20 mouse cellular contexts compared by ENCODE assay signal in the genomic region with DNA sequence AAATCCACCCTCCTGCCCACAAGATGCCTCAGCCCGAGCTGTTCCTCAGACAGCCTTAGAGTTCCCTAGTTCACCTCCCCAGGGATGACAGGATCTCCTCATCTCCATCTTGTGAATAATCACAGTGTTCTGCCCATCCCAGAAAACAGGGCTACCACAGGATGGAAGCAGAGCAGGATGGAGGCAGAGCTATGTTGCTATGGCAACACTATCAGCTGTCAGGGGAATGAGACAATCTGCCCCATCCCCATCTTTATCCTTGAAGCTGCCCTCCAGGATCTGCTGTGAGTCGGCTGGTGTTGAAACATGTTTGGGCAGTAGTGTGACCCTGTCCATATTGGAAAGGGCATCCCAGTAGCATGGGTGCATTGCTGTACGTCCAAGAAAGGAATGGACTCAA. TPM values are rescaled to one million over a fixed set of nuclear protein-coding genes. Genes with fewer than 3 reads are reported as not detected.
DNase-seq lines count a peak whose midpoint lies in the region; ATAC-seq and TF ChIP-seq lines count a peak whose summit lies in the region.
"Had no signal": no experiment of that assay in that cellular context is flagged by ENCODE, and none has a peak within 500 bp of the region (broad histone marks: within the 10 kb centered on the region; RNA-seq: fewer than 3 reads in every experiment).

No protein-coding gene starts in this region.

- no peak for TF ChIP-seq POLR2A in brain, embryonic 14.5 days (IDR thresholded peaks at IDR 0.05; ENCODE audit: borderline replicate concordance, extremely low read depth, insufficient read depth, insufficient read length, poor library complexity, severe bottlenecking)

- H3K4me1 ChIP-seq in hindbrain, embryonic 14.5 days (replicated peaks; ENCODE audit: control insufficient read depth, insufficient read depth, low read length), result peaks cover 21% of the 10 kb centered on the region
- peaks cover 21% of the 10 kb centered on the region for H3K4me1 ChIP-seq in midbrain, embryonic 16.5 days (ENCODE audit: control insufficient read depth, insufficient read depth, low read length)
- H3K4me1 ChIP-seq in kidney, embryonic 14.5 days (ENCODE audit: control insufficient read depth, insufficient read depth, low read length), result no peaks in the 10 kb centered on the region

- 28% methylated on average over 3 of the region's 3 CpGs for WGBS in hindbrain, embryonic 14.5 days
- WGBS in midbrain, embryonic 16.5 days, result 23% methylated on average over 3 of the region's 3 CpGs
- 89% methylated on average over 3 of the region's 3 CpGs for WGBS in kidney, embryonic 14.5 days

- no peak overlapping the region for H3K9ac ChIP-seq in hindbrain, embryonic 14.5 days
- H3K9ac ChIP-seq in midbrain, embryonic 16.5 days (ENCODE audit: low read depth, low read length), result no peak overlapping the region
- no peak overlapping the region for H3K9ac ChIP-seq in kidney, embryonic 14.5 days (ENCODE audit: low read depth, low read length)
- H3K9ac ChIP-seq: embryonic facial prominence, embryonic 15.5 days; limb, embryonic 15.5 days had no signal

- no peak for TF ChIP-seq CTCF in brain, embryonic 14.5 days (IDR thresholded peaks at IDR 0.05; ENCODE audit: borderline replicate concordance, extremely low read depth, insufficient read depth, insufficient read length)

- H3K27ac ChIP-seq in hindbrain, embryonic 14.5 days, result 0 out of 2 replicates have a peak overlapping the region, but pooled peaks have one; percentile 40
- peak overlapping the region; percentile 38 for H3K27ac ChIP-seq in midbrain, embryonic 16.5 days (ENCODE audit: low read length)
- no peak overlapping the region for H3K27ac ChIP-seq in kidney, embryonic 14.5 days (ENCODE audit: low read depth, low read length)
- H3K27ac ChIP-seq: embryonic facial prominence, embryonic 15.5 days; limb, embryonic 15.5 days had no signal

- peak; percentile 47 to 56 for DNase-seq in cerebellum, postnatal 10 days
- no peak for DNase-seq in cerebellum, postnatal 36 days
- DNase-seq in brain, embryonic 14.5 days (ENCODE audit: low read depth), result peak; percentile 81
- peak; percentile 71 for DNase-seq in hindbrain, embryonic 14.5 days (ENCODE audit: low spot score)
- DNase-seq in kidney, postnatal 25 days, result no peak
- DNase-seq: adrenal gland, adult 8-10 months; cerebellum, adult 11 months; kidney, postnatal 14 days; lung, adult 2 months; spleen, adult 18-20 months had no signal

- 0 out of 2 replicates have a peak overlapping the region, but pooled peaks have one; percentile 3 for H3K4me2 ChIP-seq in hindbrain, embryonic 14.5 days (replicated peaks)
- no peak overlapping the region for H3K4me2 ChIP-seq in midbrain, embryonic 16.5 days (ENCODE audit: low read length)
- no peak overlapping the region for H3K4me2 ChIP-seq in kidney, embryonic 14.5 days (replicated peaks; ENCODE audit: low read depth, low read length)
- H3K4me2 ChIP-seq: embryonic facial prominence, embryonic 15.5 days; limb, embryonic 15.5 days had no signal

- no peaks in the 10 kb centered on the region for H3K36me3 ChIP-seq in hindbrain, embryonic 14.5 days (replicated peaks; ENCODE audit: control insufficient read depth, insufficient read depth)
- H3K36me3 ChIP-seq in midbrain, embryonic 16.5 days (ENCODE audit: control insufficient read depth, insufficient read depth, low read length), result no peaks in the 10 kb centered on the region
- no peaks in the 10 kb centered on the region for H3K36me3 ChIP-seq in kidney, embryonic 14.5 days (ENCODE audit: control insufficient read depth, insufficient read depth, low read length)
- H3K36me3 ChIP-seq: embryonic facial prominence, embryonic 15.5 days; limb, embryonic 15.5 days had no signal

- no peak overlapping the region for H3K4me3 ChIP-seq in hindbrain, embryonic 14.5 days (replicated peaks; ENCODE audit: low read length)
- no peak overlapping the region for H3K4me3 ChIP-seq in midbrain, embryonic 16.5 days (ENCODE audit: low read depth, low read length)
- H3K4me3 ChIP-seq in kidney, embryonic 14.5 days (ENCODE audit: low read length), result no peak overlapping the region
- H3K4me3 ChIP-seq: embryonic facial prominence, embryonic 15.5 days; limb, embryonic 15.5 days; myocyte had no signal

- H3K9me3 ChIP-seq in hindbrain, embryonic 14.5 days (ENCODE audit: control insufficient read depth, low read length), result no peaks in the 10 kb centered on the region
- no peaks in the 10 kb centered on the region for H3K9me3 ChIP-seq in midbrain, embryonic 16.5 days (replicated peaks; ENCODE audit: control insufficient read depth, low read length, poor library complexity, severe bottlenecking)
- no peaks in the 10 kb centered on the region for H3K9me3 ChIP-seq in kidney, embryonic 14.5 days (ENCODE audit: control insufficient read depth, low read length)
- H3K9me3 ChIP-seq: embryonic facial prominence, embryonic 15.5 days; limb, embryonic 15.5 days had no signal

- ATAC-seq in hindbrain, embryonic 14.5 days (ENCODE audit: low FRiP score), result peak; percentile 84
- peak; percentile 90 for ATAC-seq in midbrain, embryonic 16.5 days
- ATAC-seq in inflammation-experienced regulatory T-cells, adult 6 months, result no peak
- ATAC-seq in kidney, embryonic 14.5 days (ENCODE audit: low FRiP score, low TSS enrichment), result no peak

- peaks cover 20% of the 10 kb centered on the region; the same call in 1 of the 2 replicates for H3K27me3 ChIP-seq in hindbrain, embryonic 14.5 days (ENCODE audit: control insufficient read depth, insufficient read depth, low read length)
- no peaks in the 10 kb centered on the region for H3K27me3 ChIP-seq in midbrain, embryonic 16.5 days (ENCODE audit: control insufficient read depth, insufficient read depth, low read depth, low read length)
- peaks cover 33% of the 10 kb centered on the region; the same call in 1 of the 2 replicates for H3K27me3 ChIP-seq in kidney, embryonic 14.5 days (ENCODE audit: control insufficient read depth, insufficient read depth, low read length)

RNA-seq across cellular contexts. Expression of a gene that starts 9.5 kb away (rescaled TPM):
- polyA plus RNA-seq in brain, embryonic 14.5 days (2012; rRNA removed), result not detected in 2 replicates
- not detected in 2 replicates for polyA plus RNA-seq in hindbrain, embryonic 14.5 days (2014; fragmentation: Nextera tagmentation; extraction: Ambion mirVana)
- polyA plus RNA-seq in midbrain, embryonic 16.5 days (2015; fragmentation: Nextera tagmentation; extraction: Ambion mirVana), result not detected in 2 replicates
- polyA plus RNA-seq in inflammation-experienced regulatory T-cells, adult 6 months (2017; shearing (Covaris generic)), result not detected
- polyA plus RNA-seq in kidney, embryonic 14.5 days (2014; fragmentation: Nextera tagmentation; extraction: Ambion mirVana), result not detected in 2 replicates
- polyA plus RNA-seq: cortical plate, adult 2 months; heart, embryonic 16.5 days; intestine, embryonic 14.5 days; limb, embryonic 15.5 days; myocyte; stomach, embryonic 16.5 days had no signal

RNA-seq across cellular contexts. Expression of a gene that starts 19.2 kb away (rescaled TPM):
- polyA plus RNA-seq in brain, embryonic 14.5 days (2012; rRNA removed), result 1.7 and 4.5 TPM in 2 replicates
- 7.3 and 11.1 TPM in 2 replicates for polyA plus RNA-seq in hindbrain, embryonic 14.5 days (2014; fragmentation: Nextera tagmentation; extraction: Ambion mirVana)
- 0.35 TPM in 1 of 2 replicates, not detected in the other for polyA plus RNA-seq in midbrain, embryonic 16.5 days (2015; fragmentation: Nextera tagmentation; extraction: Ambion mirVana)
- polyA plus RNA-seq in inflammation-experienced regulatory T-cells, adult 6 months (2017; shearing (Covaris generic)), result not detected
- 50.2 and 92.1 TPM in 2 replicates for polyA plus RNA-seq in kidney, embryonic 14.5 days (2014; fragmentation: Nextera tagmentation; extraction: Ambion mirVana)
- polyA plus RNA-seq: myocyte had no signal

RNA-seq across cellular contexts. Expression of a gene that starts 21.5 kb away (rescaled TPM):
- 0.04 TPM in 1 of 2 replicates, not detected in the other for polyA plus RNA-seq in brain, embryonic 14.5 days (2012; rRNA removed)
- polyA plus RNA-seq in hindbrain, embryonic 14.5 days (2014; fragmentation: Nextera tagmentation; extraction: Ambion mirVana), result not detected in 2 replicates
- not detected in 2 replicates for polyA plus RNA-seq in midbrain, embryonic 16.5 days (2015; fragmentation: Nextera tagmentation; extraction: Ambion mirVana)
- polyA plus RNA-seq in inflammation-experienced regulatory T-cells, adult 6 months (2017; shearing (Covaris generic)), result not detected
- 2.6 and 6.1 TPM in 2 replicates for polyA plus RNA-seq in kidney, embryonic 14.5 days (2014; fragmentation: Nextera tagmentation; extraction: Ambion mirVana)
- polyA plus RNA-seq: heart, embryonic 16.5 days; limb, embryonic 15.5 days; myocyte had no signal

RNA-seq across cellular contexts. Expression of a gene that starts 32.2 kb away (rescaled TPM):
- polyA plus RNA-seq in brain, embryonic 14.5 days (2012; rRNA removed), result 9.6 and 12.1 TPM in 2 replicates
- 20.3 TPM in 2 replicates for polyA plus RNA-seq in hindbrain, embryonic 14.5 days (2014; fragmentation: Nextera tagmentation; extraction: Ambion mirVana)
- 24.6 and 26.5 TPM in 2 replicates for polyA plus RNA-seq in midbrain, embryonic 16.5 days (2015; fragmentation: Nextera tagmentation; extraction: Ambion mirVana)
- not detected for polyA plus RNA-seq in inflammation-experienced regulatory T-cells, adult 6 months (2017; shearing (Covaris generic))
- 1.7 and 2.0 TPM in 2 replicates for polyA plus RNA-seq in kidney, embryonic 14.5 days (2014; fragmentation: Nextera tagmentation; extraction: Ambion mirVana)

Comparison
In these comparisons a context has a peak if more than half of its experiments do, and no peak if none do; other contexts are left out.
1. DNase-seq: peak in cerebellum, postnatal 10 days (2 of 2), brain, embryonic 14.5 days (single experiment) and hindbrain, embryonic 14.5 days (single experiment); none in cerebellum, postnatal 36 days (0 of 2) and kidney, postnatal 25 days (0 of 2).
2. ATAC-seq: peak in hindbrain, embryonic 14.5 days (single experiment) and midbrain, embryonic 16.5 days (single experiment); none in inflammation-experienced regulatory T-cells, adult 6 months (single experiment) and kidney, embryonic 14.5 days (single experiment).